Comparison of ENCODE assay signal across 8 mouse cellular contexts in the genomic region with DNA sequence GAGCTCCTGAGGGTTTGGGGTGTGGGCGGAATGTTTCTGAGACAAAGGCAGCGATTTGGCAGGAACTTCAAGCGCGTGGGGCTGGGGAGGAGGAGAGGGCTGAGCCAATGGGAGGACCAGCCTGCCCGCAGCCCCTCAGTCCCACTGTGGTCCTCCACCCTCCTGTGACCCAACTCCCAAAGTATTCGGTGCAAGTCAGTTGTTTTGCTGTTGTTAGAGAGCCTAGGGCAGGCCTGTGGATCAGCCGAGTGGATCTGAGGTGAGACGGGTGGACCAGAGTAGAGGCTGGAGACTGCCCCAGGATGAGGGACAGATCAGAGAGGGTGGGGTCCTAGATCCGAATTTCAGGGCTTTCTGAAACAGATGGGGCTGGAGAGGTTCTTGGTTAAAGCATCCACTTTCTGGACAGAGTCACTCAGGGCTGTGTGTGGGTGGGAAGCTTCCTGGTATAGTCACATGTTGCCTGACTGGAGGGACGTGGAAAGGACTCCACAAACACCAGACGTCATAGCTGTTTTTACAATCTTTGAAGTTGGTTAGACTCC.
DNase-seq lines count a peak whose midpoint lies in the region; ATAC-seq lines count a peak whose summit lies in the region.

No protein-coding gene starts in this region.

- H3K4me2 ChIP-seq in liver, embryonic 15.5 days, result peak overlapping the region; percentile 55

- peaks cover 9% of the 10 kb centered on the region for H3K4me1 ChIP-seq in liver, embryonic 15.5 days (replicated peaks)

- no peak overlapping the region for H3K27ac ChIP-seq in liver, embryonic 15.5 days (replicated peaks)

- intact Hi-C loops in heart, postnatal 25 days (cut with DNase I), result loop anchor here (2.0 to 5.0 kb wide), 2 partner anchors 76 to 201 kb away; no protein-coding TSS in a partner anchor

- 0 out of 2 replicates have a peak, but pooled peaks have one; percentile 9 for ATAC-seq in liver, embryonic 15.5 days (ENCODE audit: insufficient read depth)

- no peaks in the 10 kb centered on the region for H3K36me3 ChIP-seq in liver, embryonic 15.5 days (replicated peaks)

- H3K4me3 ChIP-seq in liver, embryonic 15.5 days (replicated peaks), result peak overlapping the region; percentile 27; the same call in 1 of the 2 replicates

- 38% methylated on average over 11 of the region's 11 CpGs for WGBS in liver, embryonic 15.5 days (ENCODE audit: insufficient replicate concordance)

- H3K27me3 ChIP-seq in liver, embryonic 15.5 days, result no peaks in the 10 kb centered on the region

- peak; percentile 88 for DNase-seq in CD4-positive helper T cell, adult 2 months (ENCODE audit: low read depth, low spot score)
- DNase-seq in adrenal gland, postnatal 36 days, result peak; percentile 48 to 71
- peak; percentile 54 for DNase-seq in forelimb bud, embryonic 11.5 days (ENCODE audit: low read depth, low spot score)
- peak; percentile 81 for DNase-seq in heart, postnatal 25 days (ENCODE audit: low spot score)
- DNase-seq in layer of hippocampus, adult 11-12 months (ENCODE audit: low spot score), result peak; percentile 68
- DNase-seq in neural tube, embryonic 10.5 days (ENCODE audit: extremely low spot score, low spot score), result peak; percentile 61
- peak; percentile 38 for DNase-seq in thymus, postnatal 4 days

- H3K9me3 ChIP-seq in liver, embryonic 15.5 days (replicated peaks), result no peaks in the 10 kb centered on the region

- no peak overlapping the region for H3K9ac ChIP-seq in liver, embryonic 15.5 days

Comparison
In these comparisons a context has a peak if more than half of its experiments do, and no peak if none do; other contexts are left out.
1. DNase-seq: peak in every context shown above with its lines; median percentile 88 in CD4-positive helper T cell, adult 2 months; 81 in heart, postnatal 25 days; 68 in layer of hippocampus, adult 11-12 months; 61 in neural tube, embryonic 10.5 days; 60 in adrenal gland, postnatal 36 days; 54 in forelimb bud, embryonic 11.5 days; 38 in thymus, postnatal 4 days.